Mouse (Mus musculus) bone marrow, adult 2 months (tissue): ENCODE results near the gene Skp2. TPM values are rescaled to one million over a fixed set of nuclear protein-coding genes. Genes with fewer than 3 reads are reported as not detected.
A peak's percentile ranks its signal among the peaks of the same experiment; 100 is the strongest.

Experiments used
- H3K27ac ChIP-seq: fragments of 200-500 bp; 2 replicates; pipeline ENCODE4 v1.5.1; 2012; ENCODE audit warnings: low read depth, mild to moderate bottlenecking, control low read depth, inconsistent platforms, low read length; ENCODE audit not compliant: control insufficient read depth, poor library complexity, insufficient read depth
- H3K4me1 ChIP-seq: fragments of 200-500 bp; 2 replicates; pipeline ENCODE4 v1.6.1; 2011; ENCODE audit warnings: low read length; ENCODE audit not compliant: control insufficient read depth, insufficient read depth
- H3K4me3 ChIP-seq: fragments of 200-500 bp; replicated peaks from 2 replicates; pipeline ENCODE3; 2011; ENCODE audit warnings: mild to moderate bottlenecking, low read depth, low read length, control low read depth; ENCODE audit not compliant: control insufficient read depth
- CTCF ChIP-seq: fragments of 200-500 bp; IDR thresholded peaks from 2 replicates; pipeline ENCODE4 v1.5.1; 2011; ENCODE audit warnings: low read length, control low read depth; ENCODE audit not compliant: control insufficient read depth, insufficient read depth
- POLR2A ChIP-seq: fragments of 200-500 bp; IDR thresholded peaks from 2 replicates; pipeline ENCODE4 v1.6.1; 2011; ENCODE audit warnings: low read depth, mild to moderate bottlenecking, control low read depth, low read length, borderline replicate concordance; ENCODE audit not compliant: control insufficient read depth
- WGBS: fragments of 180-500 bp; shearing (Covaris S2); methylation state at CpG from one replicate; pipeline ENCODE4 v1.1.7; 2018; 5-methylcytosine and 5-hydroxymethylcytosine counted together
- polyA plus RNA-seq: library from polyadenylated mRNA; stranded (reverse); fragments of >200 nt; gene quantifications from 2 replicates; pipeline ENCODE4 v1.2.4, GENCODE M21; 2011; ENCODE audit warnings: low replicate concordance; ENCODE audit not compliant: missing spikeins, insufficient read depth, insufficient read length

Gene Skp2
- polyA plus RNA-seq, 1 experiment: 8.0 TPM

GRCm38 (mm10) chr15:9140252-9140680 is 15.0 kb downstream of the Skp2 start, which contains the start of gene Lmbrd2:
TSS of gene Lmbrd2 (plus strand) at chr15:9140550.
- TF ChIP-seq CTCF (no peak), POLR2A (peak; percentile 53; the same call in 1 of the 2 replicates)
- WGBS: under 1% methylated on average over 34 of the region's 34 CpGs
- peak within 1 kb of the TSS; percentile 35; the same call in 1 of the 2 replicates for H3K27ac ChIP-seq
- no peaks in the 10 kb centered on the region; the same call in 1 of the 2 replicates for H3K4me1 ChIP-seq
- H3K4me3 ChIP-seq: peak within 1 kb of the TSS; percentile 92

- WGBS: 37% methylated on average over 10 of the region's 10 CpGs
- no peak for TF ChIP-seq POLR2A
- no peak for TF ChIP-seq CTCF
- H3K4me3 ChIP-seq: peak overlapping the region; percentile 69
- no peak overlapping the region for H3K27ac ChIP-seq
- H3K4me1 ChIP-seq: no peaks in the 10 kb centered on the region; the same call in 1 of the 2 replicates
These were observed 15.8 kb downstream of the Skp2 start for GRCm38 (mm10) chr15:9139447-9139846.

GRCm38 (mm10) chr15:9134891-9135507 is 20.2 kb downstream of the Skp2 start:
- Histone ChIP-seq H3K4me1 (no peaks in the 10 kb centered on the region; the same call in 1 of the 2 replicates), H3K4me3 (no peak overlapping the region), H3K27ac (no peak overlapping the region)
- WGBS: 88% methylated on average over 6 of the region's 6 CpGs
- TF ChIP-seq POLR2A (no peak), CTCF (no peak)

- H3K27ac ChIP-seq: no peak overlapping the region
These were observed 22.4 kb downstream of the Skp2 start for GRCm38 (mm10) chr15:9132693-9133443.

GRCm38 (mm10) chr15:9131499-9131888 is 23.7 kb downstream of the Skp2 start:
- Histone ChIP-seq H3K4me1 (no peaks in the 10 kb centered on the region), H3K4me3 (no peak overlapping the region), H3K27ac (no peak overlapping the region)
- TF ChIP-seq CTCF (no peak), POLR2A (no peak)
- 43% methylated on average over 4 of the region's 4 CpGs for WGBS

More at GRCm38 (mm10) chr15:9132693-9133443, 22.4 kb downstream of the Skp2 start:
- WGBS: 84% methylated on average over 13 of the region's 13 CpGs
- Histone ChIP-seq H3K4me3 (no peak overlapping the region), H3K4me1 (no peaks in the 10 kb centered on the region)
- TF ChIP-seq POLR2A: no peak
- no peak for TF ChIP-seq CTCF

GRCm38 (mm10) chr15:9130772-9131498 is 24.3 kb downstream of the Skp2 start:
- H3K4me3 ChIP-seq: no peak overlapping the region
- TF ChIP-seq CTCF (no peak), POLR2A (no peak)
- no peak overlapping the region for H3K27ac ChIP-seq
- WGBS: 83% methylated on average over 9 of the region's 9 CpGs
- H3K4me1 ChIP-seq: no peaks in the 10 kb centered on the region

GRCm38 (mm10) chr15:9127051-9127791 is 28.0 kb downstream of the Skp2 start:
- H3K4me1 ChIP-seq: no peaks in the 10 kb centered on the region
- TF ChIP-seq POLR2A: no peak
- H3K4me3 ChIP-seq: no peak overlapping the region
- no peak overlapping the region for H3K27ac ChIP-seq
- 88% methylated on average over 7 of the region's 7 CpGs for WGBS
